Mouse (Mus musculus) intestine, embryonic 14.5 days (tissue): ENCODE measurements at regions not wholly inside any gene's neighbourhood (a gene's known extent, or its start where the extent isn't known, plus 50 kb on each side); places are given as distances from the start of the nearest gene placed in this dataset.

Source experiments
- ATAC-seq: fragments of 200-750 bp; cut with Nextera tagmentation; replicated peaks from 2 replicates; pipeline ENCODE4 v1.8.0; 2017; ENCODE audit warnings: low read depth, moderate number of reproducible peaks, moderate TSS enrichment, moderate library complexity; ENCODE audit not compliant: low FRiP score, low TSS enrichment
- DNase-seq: peaks from one replicate; pipeline ENCODE4 v3.0.0-alpha.2; 2018; ENCODE audit warnings: low spot score
- H3K27ac ChIP-seq: fragments of 300-500 bp; sonication (generic); 2 replicates; pipeline ENCODE4 v1.5.1; 2014; ENCODE audit warnings: low read depth, mild to moderate bottlenecking, control low read depth
- H3K27me3 ChIP-seq: fragments of 300-500 bp; sonication (generic); replicated peaks from 2 replicates; pipeline ENCODE4 v1.6.1; 2014; ENCODE audit warnings: low read length, control low read depth; ENCODE audit not compliant: control insufficient read depth, insufficient read depth
- H3K36me3 ChIP-seq: fragments of 300-500 bp; sonication (generic); 2 replicates; pipeline ENCODE4 v1.6.1; 2014; ENCODE audit warnings: low read length, control low read depth; ENCODE audit not compliant: control insufficient read depth, insufficient read depth
- H3K4me1 ChIP-seq: fragments of 300-500 bp; sonication (generic); replicated peaks from 2 replicates; pipeline ENCODE4 v1.6.1; 2014; ENCODE audit warnings: low read length, control low read depth, mixed read lengths; ENCODE audit not compliant: control insufficient read depth, insufficient read depth
- H3K4me2 ChIP-seq: fragments of 300-500 bp; sonication (generic); 2 replicates; pipeline ENCODE4 v1.6.1; 2014; ENCODE audit warnings: low read length
- H3K4me3 ChIP-seq: fragments of 300-500 bp; sonication (generic); 2 replicates; pipeline ENCODE4 v1.5.1; 2014; ENCODE audit warnings: low read depth, low read length, control low read depth, mixed read lengths
- H3K9ac ChIP-seq: fragments of 300-500 bp; sonication (generic); 2 replicates; pipeline ENCODE4 v1.6.1; 2014; ENCODE audit warnings: mild to moderate bottlenecking, low read length
- H3K9me3 ChIP-seq: fragments of 300-500 bp; sonication (generic); 2 replicates; pipeline ENCODE4 v1.6.1; 2016; ENCODE audit warnings: low read length, control low read depth; ENCODE audit not compliant: control insufficient read depth
- WGBS: fragments of 180-500 bp; shearing (Covaris S2); extraction: QIAGEN DNeasy Blood & Tissue Kit; methylation state at CpG from one replicate; pipeline ENCODE4 v1.1.7; 2014; 5-methylcytosine and 5-hydroxymethylcytosine counted together

- peaks cover 3% of the 10 kb centered on the region; the same call in 1 of the 2 replicates for H3K4me1 ChIP-seq
- no peaks in the 10 kb centered on the region for H3K36me3 ChIP-seq
- WGBS = 84% methylated on average over 4 of the region's 4 CpGs
- H3K4me3 ChIP-seq = no peak overlapping the region
- H3K27ac ChIP-seq = no peak overlapping the region
- H3K4me2 ChIP-seq = no peak overlapping the region
- DNase-seq (no peak), ATAC-seq (no peak)
- H3K27me3 ChIP-seq = no peaks in the 10 kb centered on the region
- H3K9ac ChIP-seq = no peak overlapping the region
- no peaks in the 10 kb centered on the region for H3K9me3 ChIP-seq
These were observed 1284.6 kb upstream of the Cited2 start for GRCm38 (mm10) chr10:16438414-16438813.

GRCm38 (mm10) chr10:16440932-16441640 is 1281.9 kb upstream of the Cited2 start:
- Histone ChIP-seq H3K4me1 (peaks cover 3% of the 10 kb centered on the region; the same call in 1 of the 2 replicates), H3K4me2 (no peak overlapping the region), H3K36me3 (no peaks in the 10 kb centered on the region), H3K4me3 (no peak overlapping the region), H3K9ac (no peak overlapping the region), H3K27ac (no peak overlapping the region), H3K27me3 (no peaks in the 10 kb centered on the region), H3K9me3 (no peaks in the 10 kb centered on the region)
- ATAC-seq (no peak), DNase-seq (no peak)
- WGBS = 29% methylated on average over 3 of the region's 3 CpGs

- DNase-seq = no peak
- H3K4me2 ChIP-seq = no peak overlapping the region
- H3K9me3 ChIP-seq = no peaks in the 10 kb centered on the region
- no peak overlapping the region for H3K4me3 ChIP-seq
- peaks cover 3% of the 10 kb centered on the region; the same call in 1 of the 2 replicates for H3K4me1 ChIP-seq
- H3K9ac ChIP-seq = no peak overlapping the region
- H3K27ac ChIP-seq = no peak overlapping the region
- WGBS = 72% methylated on average over 2 of the region's 2 CpGs
- H3K27me3 ChIP-seq = no peaks in the 10 kb centered on the region
- no peak for ATAC-seq
- no peaks in the 10 kb centered on the region for H3K36me3 ChIP-seq
These were observed 1281.4 kb upstream of the Cited2 start for GRCm38 (mm10) chr10:16441661-16442072.

- Histone ChIP-seq H3K4me1 (peaks cover 3% of the 10 kb centered on the region; the same call in 1 of the 2 replicates), H3K4me2 (no peak overlapping the region), H3K9ac (no peak overlapping the region), H3K27ac (no peak overlapping the region), H3K36me3 (no peaks in the 10 kb centered on the region), H3K27me3 (no peaks in the 10 kb centered on the region), H3K4me3 (no peak overlapping the region), H3K9me3 (no peaks in the 10 kb centered on the region)
- ATAC-seq (no peak), DNase-seq (no peak)
These were observed 1279.1 kb upstream of the Cited2 start for GRCm38 (mm10) chr10:16443901-16444300.

- no peaks in the 10 kb centered on the region for H3K27me3 ChIP-seq
- WGBS = 73% methylated on average over 3 of the region's 3 CpGs
- no peak overlapping the region for H3K4me2 ChIP-seq
- DNase-seq (no peak), ATAC-seq (no peak)
- H3K36me3 ChIP-seq = no peaks in the 10 kb centered on the region
- no peaks in the 10 kb centered on the region for H3K4me1 ChIP-seq
- H3K9me3 ChIP-seq = no peaks in the 10 kb centered on the region
- H3K4me3 ChIP-seq = no peak overlapping the region
- no peak overlapping the region for H3K27ac ChIP-seq
- no peak overlapping the region for H3K9ac ChIP-seq
These were observed 1255.1 kb upstream of the Cited2 start for GRCm38 (mm10) chr10:16467935-16468334.

- Histone ChIP-seq H3K9ac (no peak overlapping the region), H3K4me3 (no peak overlapping the region), H3K9me3 (no peaks in the 10 kb centered on the region), H3K4me2 (no peak overlapping the region), H3K27ac (no peak overlapping the region), H3K4me1 (no peaks in the 10 kb centered on the region), H3K36me3 (no peaks in the 10 kb centered on the region), H3K27me3 (no peaks in the 10 kb centered on the region)
- ATAC-seq (no peak), DNase-seq (no peak)
- WGBS = 21% methylated on average over 1 of the region's 1 CpGs
These were observed 1253.3 kb upstream of the Cited2 start for GRCm38 (mm10) chr10:16469711-16470110.

- WGBS = 47% methylated on average over 1 of the region's 1 CpGs
- Histone ChIP-seq H3K4me1 (no peaks in the 10 kb centered on the region), H3K9ac (no peak overlapping the region), H3K36me3 (no peaks in the 10 kb centered on the region), H3K4me3 (no peak overlapping the region), H3K9me3 (no peaks in the 10 kb centered on the region), H3K4me2 (no peak overlapping the region), H3K27ac (no peak overlapping the region), H3K27me3 (no peaks in the 10 kb centered on the region)
- no peak for ATAC-seq
- DNase-seq = no peak
These were observed 1249.0 kb upstream of the Cited2 start for GRCm38 (mm10) chr10:16473952-16474521.

- no peak overlapping the region for H3K27ac ChIP-seq
- no peak for ATAC-seq
- 93% methylated on average over 1 of the region's 1 CpGs for WGBS
These were observed 1224.4 kb upstream of the Cited2 start for GRCm38 (mm10) chr10:16498580-16498979.

GRCm38 (mm10) chr10:16507681-16508080 is 1215.3 kb upstream of the Cited2 start:
- Histone ChIP-seq H3K9ac (no peak overlapping the region), H3K27ac (no peak overlapping the region), H3K9me3 (no peaks in the 10 kb centered on the region), H3K27me3 (no peaks in the 10 kb centered on the region), H3K4me2 (no peak overlapping the region), H3K36me3 (no peaks in the 10 kb centered on the region), H3K4me3 (no peak overlapping the region), H3K4me1 (no peaks in the 10 kb centered on the region)
- DNase-seq (no peak), ATAC-seq (no peak)
- WGBS = 65% methylated on average over 2 of the region's 2 CpGs

More at GRCm38 (mm10) chr10:16498580-16498979, 1224.4 kb upstream of the Cited2 start:
- H3K4me3 ChIP-seq = no peak overlapping the region
- H3K36me3 ChIP-seq = no peaks in the 10 kb centered on the region
- no peaks in the 10 kb centered on the region for H3K9me3 ChIP-seq
- H3K9ac ChIP-seq = no peak overlapping the region
- no peaks in the 10 kb centered on the region for H3K27me3 ChIP-seq
- H3K4me2 ChIP-seq = no peak overlapping the region
- no peak for DNase-seq
- H3K4me1 ChIP-seq = no peaks in the 10 kb centered on the region
